Mouse (Mus musculus) stomach, postnatal 0 days (tissue): ENCODE results near the gene Glipr1l2. TPM values are rescaled to one million over a fixed set of nuclear protein-coding genes. Genes with fewer than 3 reads are reported as not detected.

Experiments used
- ATAC-seq: fragments of 200-750 bp; cut with Nextera tagmentation; 2 replicates; pipeline ENCODE4 v1.8.0; 2017; ENCODE audit not compliant: low FRiP score, low TSS enrichment
- DNase-seq: peaks from one replicate; pipeline ENCODE4 v3.0.0-alpha.2; 2016; ENCODE audit warnings: low spot score
- H3K27ac ChIP-seq: fragments of 300-500 bp; sonication (generic); replicated peaks from 2 replicates; pipeline ENCODE4 v1.5.1; 2014; ENCODE audit warnings: mild to moderate bottlenecking, control low read depth
- H3K27me3 ChIP-seq: fragments of 300-500 bp; sonication (generic); 2 replicates; pipeline ENCODE4 v1.6.1; 2014; ENCODE audit warnings: low read length; ENCODE audit not compliant: control insufficient read depth, insufficient read depth
- H3K36me3 ChIP-seq: fragments of 300-500 bp; sonication (generic); 2 replicates; pipeline ENCODE4 v1.6.1; 2014; ENCODE audit warnings: low read length, mixed read lengths; ENCODE audit not compliant: control insufficient read depth, insufficient read depth
- H3K4me1 ChIP-seq: fragments of 300-500 bp; sonication (generic); replicated peaks from 2 replicates; pipeline ENCODE4 v1.6.1; 2014; ENCODE audit warnings: antibody characterized with exemption; ENCODE audit not compliant: control insufficient read depth, insufficient read depth
- H3K4me2 ChIP-seq: fragments of 300-500 bp; sonication (generic); replicated peaks from 2 replicates; pipeline ENCODE4 v1.6.1; 2014; ENCODE audit warnings: low read depth, mild to moderate bottlenecking, control low read depth, moderate library complexity
- H3K4me3 ChIP-seq: fragments of 300-500 bp; sonication (generic); 2 replicates; pipeline ENCODE4 v1.5.1; 2014; ENCODE audit warnings: low read depth, low read length, control low read depth
- H3K9ac ChIP-seq: fragments of 300-500 bp; sonication (generic); 2 replicates; pipeline ENCODE4 v1.6.1; 2014; ENCODE audit warnings: mild to moderate bottlenecking, low read length, control low read depth, mixed read lengths
- H3K9me3 ChIP-seq: fragments of 300-500 bp; sonication (generic); 2 replicates; pipeline ENCODE4 v1.6.1; 2016; ENCODE audit warnings: low read length; ENCODE audit not compliant: control insufficient read depth
- CTCF ChIP-seq: IDR thresholded peaks from 2 replicates; pipeline ENCODE4 v1.5.1; 2016; ENCODE audit warnings: antibody characterized with exemption, low read depth, mild to moderate bottlenecking, moderate library complexity
- EP300 ChIP-seq: optimal IDR thresholded peaks from 2 replicates; pipeline ENCODE3; 2016; ENCODE audit warnings: antibody characterized with exemption
- WGBS: fragments of 180-500 bp; shearing (Covaris S2); extraction: QIAGEN DNeasy Blood & Tissue Kit; methylation state at CpG from one replicate; pipeline ENCODE4 v1.1.7; 2014; 5-methylcytosine and 5-hydroxymethylcytosine counted together
- polyA plus RNA-seq: library from polyadenylated mRNA; unstranded; fragments of >200 nt; fragmentation: Nextera tagmentation; extraction: Ambion mirVana; gene quantifications from 2 replicates; pipeline ENCODE4 v1.2.1, GENCODE M21; 2015

The Glipr1l2 gene
- polyA plus RNA-seq, 1 experiment from 2014 or later: not detected

- Histone ChIP-seq H3K4me3 (no peak overlapping the region), H3K4me2 (no peak overlapping the region), H3K27me3 (no peaks in the 10 kb centered on the region), H3K36me3 (no peaks in the 10 kb centered on the region), H3K9ac (no peak overlapping the region), H3K9me3 (no peaks in the 10 kb centered on the region), H3K4me1 (no peaks in the 10 kb centered on the region), H3K27ac (no peak overlapping the region)
- WGBS: 24% methylated on average over 9 of the region's 9 CpGs
- TF ChIP-seq CTCF (peak; percentile 73), EP300 (no peak)
- DNase-seq: peak; percentile 61
- ATAC-seq: no peak
Measured at GRCm38 (mm10) chr10:112138050-112138870, 55.1 kb downstream of the Glipr1l2 start.

- TF ChIP-seq CTCF (no peak), EP300 (no peak)
- DNase-seq (no peak), ATAC-seq (no peak)
- 36% methylated on average over 6 of the region's 6 CpGs for WGBS
- Histone ChIP-seq H3K27me3 (no peaks in the 10 kb centered on the region), H3K9me3 (no peaks in the 10 kb centered on the region), H3K4me1 (no peaks in the 10 kb centered on the region), H3K36me3 (no peaks in the 10 kb centered on the region), H3K27ac (no peak overlapping the region), H3K9ac (no peak overlapping the region), H3K4me3 (no peak overlapping the region), H3K4me2 (no peak overlapping the region)
Measured at GRCm38 (mm10) chr10:112138871-112139430, 55.8 kb downstream of the Glipr1l2 start.

- 47% methylated on average over 2 of the region's 2 CpGs for WGBS
- ATAC-seq (no peak), DNase-seq (no peak)
- Histone ChIP-seq H3K4me2 (no peak overlapping the region), H3K27ac (no peak overlapping the region), H3K9me3 (no peaks in the 10 kb centered on the region), H3K4me3 (no peak overlapping the region), H3K27me3 (no peaks in the 10 kb centered on the region), H3K36me3 (no peaks in the 10 kb centered on the region), H3K9ac (no peak overlapping the region), H3K4me1 (no peaks in the 10 kb centered on the region)
- TF ChIP-seq EP300 (no peak), CTCF (no peak)
Measured at GRCm38 (mm10) chr10:112139834-112140233, 56.7 kb downstream of the Glipr1l2 start.

Other genes starting within 250 kb of the Glipr1l2 start
- gene Krr1, start 110.7 kb upstream of the Glipr1l2 start, polyA plus RNA-seq: 17.6 and 18.6 TPM in 2 replicates
- gene Glipr1, start 80.7 kb upstream of the Glipr1l2 start, polyA plus RNA-seq: 12.9 and 16.0 TPM in 2 replicates
- gene Glipr1l1, start 23.2 kb upstream of the Glipr1l2 start, polyA plus RNA-seq: not detected in 2 replicates
- not detected in 2 replicates for gene Glipr1l3, start 77.0 kb downstream of the Glipr1l2 start, polyA plus RNA-seq
- gene Caps2, start 80.3 kb downstream of the Glipr1l2 start, polyA plus RNA-seq: 0.04 and 0.16 TPM in 2 replicates
- gene Kcnc2, start 187.8 kb downstream of the Glipr1l2 start, polyA plus RNA-seq: 0.22 and 0.30 TPM in 2 replicates